Mouse (Mus musculus) cerebellum, adult (tissue): ENCODE results near the gene Klk1b5.
"Not testable (repeated sequence)": the region's sequence is repeated elsewhere in the genome, so short reads cannot be mapped to it uniquely, and the experiment has no call there.

Source experiments
- ATAC-seq: cut with Nextera tagmentation; 2 replicates; pipeline ENCODE4 v1.9.2; 2017; ENCODE audit warnings: mild to moderate bottlenecking, moderate library complexity, mixed read lengths; ENCODE audit not compliant: insufficient number of reproducible peaks, low FRiP score, low TSS enrichment

The Klk1b5 gene

DNA sequence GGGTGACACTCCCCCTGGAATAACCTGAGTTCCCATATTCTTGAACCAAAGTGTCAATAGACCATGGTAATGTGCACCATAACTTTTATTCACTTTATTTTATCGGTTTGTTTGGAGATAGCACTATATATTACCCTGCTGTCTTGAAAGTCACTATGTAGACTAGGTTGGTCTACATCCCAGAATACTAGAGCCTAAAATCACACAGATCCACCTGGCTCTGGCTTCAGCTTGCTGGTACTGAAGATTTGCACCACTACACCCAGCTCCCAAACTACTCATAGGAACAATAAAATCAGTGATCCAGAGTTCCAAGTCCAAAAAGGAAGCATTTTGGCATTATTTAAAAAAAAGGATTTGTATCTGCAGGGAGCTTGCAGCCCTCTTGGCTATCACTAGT lies at the start of gene Klk1b5:
Gene Klk1b5, plus strand, starts transcription at position 301 of the 400 bp plus-strand sequence.
- ATAC-seq, result no peak

DNA sequence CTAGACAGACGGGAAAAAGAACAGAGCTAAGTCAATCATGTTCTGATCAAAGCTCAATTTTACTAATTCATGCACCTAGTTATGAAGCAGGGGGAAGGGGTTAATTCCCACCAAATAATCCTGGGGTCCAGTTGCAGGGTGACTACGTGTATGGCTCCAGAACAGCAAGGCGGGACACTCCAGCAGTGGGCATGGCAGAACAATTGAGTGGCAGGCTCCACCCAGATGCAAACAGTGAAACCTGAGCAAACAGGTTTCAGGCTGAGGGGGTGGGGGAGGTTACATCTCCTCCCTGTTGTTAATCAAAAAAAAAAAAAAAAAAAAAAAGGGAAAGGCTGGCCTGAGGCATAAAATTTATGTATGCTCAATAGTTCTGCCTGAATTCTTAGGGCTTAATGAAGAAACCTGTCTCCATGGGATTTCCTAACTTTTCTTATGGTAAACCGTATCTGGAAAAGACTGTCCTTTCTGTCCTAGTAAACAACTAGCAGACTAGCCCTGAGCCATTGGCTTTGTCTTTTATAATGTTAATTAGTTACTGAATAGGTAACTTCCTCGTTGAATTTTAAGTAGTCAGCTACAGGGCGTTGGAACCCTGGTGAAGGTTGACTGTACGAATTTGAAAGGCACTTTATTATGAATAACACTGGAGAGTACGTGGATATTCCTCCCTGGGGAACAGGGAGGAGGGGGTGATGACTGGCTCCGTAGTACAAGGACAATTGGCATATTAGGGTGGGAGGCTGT lies 36.3 kb upstream of the Klk1b5 start:
- ATAC-seq, result no peak

DNA sequence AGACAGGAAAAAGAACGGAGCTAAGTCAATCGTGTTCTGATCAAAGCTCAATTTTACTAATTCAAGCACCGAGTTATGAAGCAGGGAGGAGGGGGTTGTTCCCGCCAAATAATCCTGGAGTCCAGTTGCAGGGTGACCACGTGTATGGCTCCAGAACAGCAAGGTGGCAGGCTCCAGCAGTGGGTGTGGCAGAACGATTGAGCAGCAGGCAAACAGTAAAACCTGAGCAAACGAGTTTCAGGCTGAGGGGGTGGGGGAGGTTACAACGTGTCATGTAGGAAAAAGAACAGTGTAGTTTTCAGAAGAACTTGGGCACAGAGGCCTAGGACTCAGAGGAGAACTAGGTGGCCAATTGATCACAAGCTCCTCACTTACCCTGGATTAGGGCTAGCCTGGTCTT lies 29.2 kb upstream of the Klk1b5 start:
- not testable (repeated sequence) for ATAC-seq

DNA sequence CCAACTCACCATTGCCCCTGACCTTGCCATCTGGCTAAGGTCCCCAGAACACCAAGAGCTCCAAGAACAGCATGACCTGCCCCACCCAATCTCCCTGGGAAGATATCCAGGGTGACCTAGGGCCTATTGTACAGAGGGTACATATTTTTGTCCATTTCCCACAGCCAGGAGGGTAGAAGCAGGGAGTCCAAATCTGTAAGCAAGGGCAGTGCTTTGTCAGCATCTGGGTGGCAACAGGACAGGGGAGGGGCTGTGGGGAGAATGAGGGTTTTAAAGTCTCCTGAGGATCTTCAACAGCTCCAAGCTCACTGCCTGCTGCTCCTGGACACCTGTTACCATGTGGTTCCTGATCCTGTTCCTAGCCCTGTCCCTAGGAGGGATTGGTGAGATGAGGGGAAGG lies 27.8 kb upstream of the Klk1b5 start, which contains the start of gene Klk1b24:
Gene Klk1b24, plus strand, starts transcription at position 301 of the 400 bp plus-strand sequence.
- ATAC-seq, result not testable (repeated sequence)

DNA sequence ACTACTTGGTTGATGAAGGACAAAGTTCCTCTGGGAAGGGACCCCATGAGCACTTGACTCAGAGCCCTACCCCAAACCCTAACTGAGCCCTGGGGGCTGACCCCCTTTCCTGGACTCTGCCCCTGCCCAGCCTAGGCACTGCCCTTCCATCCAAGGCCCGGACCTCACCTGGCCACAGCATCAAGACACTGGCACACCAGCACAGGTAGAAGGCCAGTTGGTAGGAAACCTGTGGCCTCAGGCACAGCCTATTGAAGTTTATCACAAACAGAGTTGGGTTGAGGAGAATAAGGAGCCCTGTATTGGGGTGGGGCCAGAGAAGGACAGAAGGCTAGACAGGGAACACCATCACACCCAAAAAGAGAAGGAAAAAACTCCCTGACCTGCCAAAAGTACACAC lies 22.3 kb upstream of the Klk1b5 start:
- not testable (repeated sequence) for ATAC-seq

DNA sequence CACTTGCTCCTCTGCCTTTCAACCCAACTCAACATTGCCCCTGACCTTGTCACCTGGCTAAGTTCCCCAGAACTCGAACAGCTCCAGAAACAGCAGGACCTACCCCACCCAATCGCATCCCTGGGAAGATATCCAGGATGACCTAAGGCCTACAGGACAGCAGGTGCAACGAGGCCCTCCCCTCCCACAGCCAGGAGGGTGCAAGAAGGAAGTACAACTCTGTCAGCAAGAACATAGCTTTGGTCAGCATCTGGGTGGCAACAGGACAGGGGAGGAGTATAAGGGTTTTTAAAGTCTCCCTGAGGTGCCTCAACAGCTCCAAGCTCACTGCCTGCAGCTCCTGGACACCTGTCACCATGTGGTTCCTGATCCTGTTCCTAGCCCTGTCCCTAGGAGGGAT lies 17.9 kb upstream of the Klk1b5 start, which contains the start of gene Klk1b3:
Gene Klk1b3, plus strand, starts transcription at position 301 of the 400 bp plus-strand sequence.
- ATAC-seq, result no peak

DNA sequence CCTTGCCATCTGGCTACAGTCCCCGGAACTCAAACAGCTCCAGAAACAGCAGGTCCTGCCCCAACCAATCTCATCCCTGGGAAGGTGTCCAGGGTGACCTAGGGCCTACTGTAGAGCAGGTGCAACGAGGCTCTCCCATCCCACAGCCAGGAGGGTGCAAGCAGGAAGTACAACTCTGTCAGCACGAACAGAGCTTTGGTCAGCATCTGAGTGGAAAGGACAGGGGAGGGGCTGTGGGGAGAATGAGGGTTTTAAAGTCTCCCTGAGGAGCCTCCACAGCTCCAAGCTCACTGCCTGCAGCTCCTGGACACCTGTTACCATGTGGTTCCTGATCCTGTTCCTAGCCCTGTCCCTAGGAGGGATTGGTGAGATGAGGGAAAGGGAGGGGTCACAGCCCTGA lies 8.6 kb upstream of the Klk1b5 start, which contains the start of gene Klk1b4:
Gene Klk1b4, plus strand, starts transcription at position 301 of the 400 bp plus-strand sequence.
- not testable (repeated sequence) for ATAC-seq

DNA sequence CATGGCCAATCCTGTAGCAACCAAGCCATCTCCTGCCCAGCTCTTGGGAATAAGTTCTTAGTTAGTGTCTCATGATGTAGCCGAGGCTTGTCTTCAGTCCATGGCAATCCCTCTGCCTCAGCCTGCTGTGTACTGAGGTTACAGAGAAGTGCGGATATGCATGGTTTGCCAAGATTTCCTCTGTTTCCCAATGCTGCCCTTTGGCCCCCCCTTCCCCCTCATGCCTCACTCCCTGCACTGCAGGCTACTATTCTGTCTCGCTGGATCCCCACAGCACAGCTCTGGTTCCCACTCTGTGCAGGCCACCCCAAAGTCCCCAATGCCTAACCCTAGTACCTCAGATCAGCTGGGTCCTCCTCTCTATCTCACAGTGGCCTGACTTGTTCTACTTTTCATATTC lies 7.4 kb upstream of the Klk1b5 start:
- ATAC-seq, result no peak

DNA sequence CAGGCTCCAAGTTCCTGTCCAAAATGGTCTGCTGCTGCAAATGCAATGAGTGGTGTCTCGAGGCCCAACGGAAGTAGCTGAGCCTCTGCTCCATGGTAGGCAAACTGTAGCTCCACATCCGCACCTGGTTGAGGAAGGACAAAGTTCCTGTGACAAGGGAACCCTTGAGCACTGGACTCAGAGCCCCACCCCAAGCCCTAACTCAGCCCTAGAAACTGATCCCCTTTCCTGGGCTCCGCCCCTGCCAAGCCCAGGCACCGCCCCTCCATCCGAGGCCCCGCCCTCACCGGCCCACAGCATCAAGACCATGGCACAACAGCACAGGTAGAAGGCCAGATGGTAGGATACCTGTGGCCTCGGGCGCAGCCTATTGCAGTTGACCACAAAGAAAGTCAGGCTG lies 5.9 kb downstream of the Klk1b5 start:
- not testable (repeated sequence) for ATAC-seq

DNA sequence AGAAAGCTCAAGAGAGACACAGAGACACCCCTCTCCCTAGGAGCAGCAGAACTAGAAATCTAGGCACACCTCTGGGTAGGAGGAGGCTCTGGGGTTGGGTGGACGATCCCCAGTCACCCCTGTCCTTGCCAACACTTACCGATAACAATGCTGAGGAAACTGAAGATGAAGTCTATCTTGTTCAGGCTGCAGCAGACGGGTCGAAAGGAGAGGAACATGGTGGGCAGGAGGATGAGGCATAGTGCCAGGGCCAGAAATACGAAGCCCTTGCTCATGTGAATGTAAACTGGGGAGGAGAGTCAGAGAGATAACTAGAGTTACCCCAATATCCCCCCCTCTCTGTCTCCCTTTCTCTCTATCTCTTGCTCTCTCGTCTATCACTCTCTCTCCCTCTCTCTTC lies 6.6 kb downstream of the Klk1b5 start:
- ATAC-seq, result not testable (repeated sequence)

DNA sequence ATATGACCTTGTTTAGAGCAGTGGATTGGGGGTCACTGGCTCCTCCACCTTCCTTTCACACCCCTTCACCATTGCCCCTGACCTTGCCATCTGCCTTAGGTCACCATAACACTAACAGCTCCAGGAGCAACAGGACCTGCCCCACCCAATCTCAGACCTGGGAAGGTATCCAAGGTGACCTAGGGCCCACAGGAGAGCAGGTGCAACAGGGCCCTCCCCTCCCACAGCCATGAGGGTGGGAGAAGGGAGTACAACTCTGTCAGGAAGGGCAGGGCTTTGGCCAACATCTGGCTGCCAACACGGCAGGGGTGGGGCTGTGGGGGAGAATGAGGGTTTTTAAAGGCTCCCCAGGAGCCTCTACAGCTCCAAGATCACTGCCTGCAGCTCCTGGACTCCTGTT lies 9.3 kb downstream of the Klk1b5 start, which contains the start of gene Klk1:
Gene Klk1, plus strand, starts transcription at position 285 of the 400 bp plus-strand sequence.
- ATAC-seq, result no peak

DNA sequence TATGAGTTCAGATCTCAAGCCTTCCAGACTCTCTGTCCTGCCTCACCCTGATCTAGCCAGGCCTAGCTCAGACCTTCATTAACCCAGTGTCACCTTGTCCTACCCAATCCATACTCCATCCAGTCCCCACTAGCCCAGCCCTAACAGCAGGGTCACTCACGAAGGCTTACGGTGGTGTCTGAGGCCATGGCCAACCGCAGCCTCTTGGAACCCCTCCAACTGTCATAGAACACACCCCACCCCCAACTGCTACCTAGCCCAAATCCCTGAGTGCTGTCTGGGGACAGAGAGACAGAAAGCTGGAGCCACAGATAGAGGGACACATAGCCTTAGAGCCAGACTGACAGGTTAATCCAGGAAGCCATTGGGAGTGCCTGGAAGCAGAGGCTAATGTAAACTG lies 20.2 kb downstream of the Klk1b5 start, which contains the start of gene Gm36864:
Gene Gm36864, plus strand, starts transcription at position 269 of the 400 bp plus-strand sequence.
- ATAC-seq, result no peak

DNA sequence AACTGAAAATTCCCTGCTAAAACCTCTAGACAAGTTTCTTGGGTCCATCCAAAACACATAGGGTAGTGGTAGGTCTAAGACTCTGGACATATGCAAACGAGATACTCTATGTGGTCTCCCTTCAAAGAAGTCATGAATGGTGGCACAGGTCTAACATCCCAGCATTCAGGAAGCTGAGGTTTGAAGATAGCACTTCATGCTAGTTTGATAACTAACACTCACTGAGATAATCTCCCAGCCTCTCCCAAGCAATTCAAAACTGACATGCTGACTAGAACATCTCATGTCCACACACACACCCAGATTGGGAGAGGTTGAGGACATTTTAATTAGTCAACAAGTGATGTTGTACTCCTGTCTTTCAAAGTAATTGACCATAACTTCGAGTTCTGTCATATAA lies 24.2 kb downstream of the Klk1b5 start:
- ATAC-seq, result no peak

DNA sequence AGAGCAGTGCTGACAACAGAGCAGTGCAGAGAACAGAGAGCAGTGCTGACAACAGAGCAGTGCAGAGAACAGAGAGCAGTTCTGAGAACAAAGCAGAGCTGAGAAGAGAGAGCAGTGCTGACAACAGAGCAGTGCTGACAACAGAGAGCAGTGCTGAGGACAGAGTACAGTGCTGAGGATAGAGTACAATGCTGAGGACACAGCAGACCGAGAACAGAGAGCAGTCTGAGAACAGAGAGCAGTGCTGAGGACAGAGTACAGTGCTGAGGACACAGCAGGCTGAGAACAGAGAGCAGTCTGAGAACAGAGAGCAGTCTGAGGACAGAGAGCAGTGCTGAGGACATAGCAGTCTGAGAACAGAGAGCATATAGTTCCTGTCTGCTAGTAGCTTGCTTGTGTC lies 25.0 kb downstream of the Klk1b5 start:
- no peak for ATAC-seq

DNA sequence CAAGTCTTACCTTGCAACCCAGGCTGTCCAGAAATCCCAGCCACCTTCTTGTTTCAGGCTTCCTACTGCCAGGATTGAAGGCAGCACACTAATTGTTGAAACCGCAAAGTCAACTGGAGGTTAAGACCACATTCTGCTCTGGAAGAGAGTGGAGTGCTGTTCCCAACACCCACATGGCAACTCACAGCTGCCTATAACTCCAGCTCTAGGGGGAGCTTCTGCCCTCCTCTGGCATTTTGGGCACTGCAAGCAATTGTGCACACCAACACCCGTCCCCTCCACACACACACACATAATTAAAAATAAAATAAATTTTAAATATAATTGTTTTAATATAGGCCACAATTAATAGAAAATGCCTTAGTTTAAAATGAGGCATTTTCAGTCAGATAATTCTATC lies 25.4 kb downstream of the Klk1b5 start:
- no peak for ATAC-seq

DNA sequence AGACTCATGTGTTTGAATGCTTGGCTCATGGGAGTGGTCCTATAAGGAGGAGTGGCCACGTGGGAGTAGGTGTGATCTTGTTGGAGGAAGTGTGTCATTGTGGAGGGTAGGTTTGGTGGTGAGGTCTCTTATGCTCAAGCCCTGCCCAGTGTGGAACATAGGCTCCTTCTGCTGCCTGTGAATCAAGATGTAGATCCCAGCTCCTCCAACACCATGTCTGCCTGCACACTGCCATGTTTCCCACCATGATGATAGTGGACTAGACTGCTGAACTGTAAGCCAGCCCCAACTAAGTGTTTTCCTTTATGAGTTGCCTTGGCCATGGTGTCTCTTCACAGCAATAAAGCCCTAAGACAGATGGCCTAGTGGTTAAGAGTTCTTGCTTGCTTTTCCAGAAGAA lies 28.3 kb downstream of the Klk1b5 start:
- no peak for ATAC-seq

DNA sequence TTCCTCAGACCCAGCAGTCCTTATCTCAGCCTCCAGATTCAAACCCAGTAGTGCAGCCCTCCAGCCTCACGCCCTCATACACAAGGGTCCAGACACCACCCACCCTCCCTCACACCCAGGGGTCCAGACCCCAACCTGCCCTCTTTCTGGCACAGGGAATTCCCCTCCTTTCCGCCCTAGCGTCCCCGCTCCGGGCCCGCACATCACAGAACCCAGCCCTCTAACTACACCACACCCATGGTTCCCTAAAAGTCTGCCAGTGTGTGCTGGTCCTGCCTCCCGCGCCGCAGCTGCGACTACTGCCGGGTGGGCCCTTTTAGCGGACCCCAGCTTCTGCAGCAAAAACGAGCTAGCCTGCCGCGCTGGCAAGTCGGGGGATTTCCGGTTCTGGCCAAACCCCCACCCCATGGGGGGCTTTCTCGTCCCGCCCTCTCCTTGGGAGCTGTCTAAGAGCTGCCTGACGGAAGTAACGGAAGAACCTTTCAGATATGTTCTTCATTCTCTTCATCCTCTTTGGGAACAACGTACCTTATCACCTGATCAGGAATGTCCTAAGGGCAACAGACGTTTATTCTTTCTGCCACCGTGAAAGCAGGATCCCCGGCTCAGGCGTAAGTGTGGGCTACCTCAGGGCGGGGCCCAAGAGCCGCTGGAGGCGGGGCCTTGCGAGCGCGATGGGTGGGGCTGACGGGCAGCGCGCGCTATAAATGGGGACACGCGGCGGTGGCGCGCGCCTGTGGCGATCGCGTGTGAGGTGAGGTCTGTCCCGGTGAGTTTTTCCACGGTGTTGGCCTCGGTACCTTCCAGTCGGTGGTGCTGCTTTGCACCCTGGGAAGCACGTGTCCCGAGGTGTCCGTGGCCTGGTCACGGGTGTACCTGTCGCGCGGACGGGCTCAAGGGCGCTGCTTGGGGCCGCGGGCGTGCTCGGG lies 30.6 kb downstream of the Klk1b5 start, which contains the start of the genes 1700028J19Rik and 2410002F23Rik:
Gene 1700028J19Rik, minus strand, starts transcription at position 641 of the 929 bp plus-strand sequence.
Gene 2410002F23Rik, plus strand, starts transcription at position 668 of the 929 bp plus-strand sequence.
- ATAC-seq, result peak; percentile 89

DNA sequence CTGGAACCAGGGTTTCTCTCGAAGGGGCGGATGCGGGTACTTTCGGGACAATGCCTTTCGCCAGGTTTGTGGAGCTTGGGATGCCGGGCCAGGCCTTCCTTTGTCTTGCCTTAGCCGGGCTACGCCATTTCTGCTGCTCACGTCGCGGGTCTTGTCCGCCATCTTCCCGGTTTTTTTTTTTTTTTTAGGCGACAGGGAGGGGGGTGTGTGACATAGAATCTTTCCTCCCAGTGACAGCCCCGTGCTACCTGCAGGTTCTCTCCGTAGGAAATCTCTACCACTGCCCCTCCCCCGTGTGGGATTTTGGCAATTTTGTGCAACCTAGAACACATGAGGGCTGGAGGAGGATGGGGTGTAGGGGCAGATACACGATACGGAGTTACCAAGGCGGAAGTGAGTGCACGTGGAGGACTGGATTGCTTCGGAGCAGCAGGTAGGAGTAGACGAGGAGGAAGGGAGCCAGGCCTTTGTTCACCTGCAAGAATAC lies 31.3 kb downstream of the Klk1b5 start:
- no peak for ATAC-seq

DNA sequence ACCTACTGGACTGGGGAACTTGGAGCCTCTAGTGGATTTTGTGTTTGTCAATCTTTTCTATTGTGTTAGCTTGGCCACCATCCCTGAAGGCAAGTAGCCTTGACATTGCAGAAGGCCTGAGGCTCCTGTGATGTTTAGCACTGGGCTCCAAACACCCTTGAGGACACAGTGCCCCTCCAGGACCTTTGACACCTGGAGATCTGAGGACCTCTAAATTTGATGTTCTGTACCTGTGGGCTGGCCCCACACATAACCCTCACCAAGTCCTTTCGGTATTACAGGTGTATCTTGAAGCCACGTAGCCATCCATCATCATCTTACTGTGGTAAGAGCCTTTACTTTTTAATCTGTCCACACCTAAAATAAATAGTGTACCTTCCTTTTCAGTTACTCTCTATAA lies 32.2 kb downstream of the Klk1b5 start:
- no peak for ATAC-seq

DNA sequence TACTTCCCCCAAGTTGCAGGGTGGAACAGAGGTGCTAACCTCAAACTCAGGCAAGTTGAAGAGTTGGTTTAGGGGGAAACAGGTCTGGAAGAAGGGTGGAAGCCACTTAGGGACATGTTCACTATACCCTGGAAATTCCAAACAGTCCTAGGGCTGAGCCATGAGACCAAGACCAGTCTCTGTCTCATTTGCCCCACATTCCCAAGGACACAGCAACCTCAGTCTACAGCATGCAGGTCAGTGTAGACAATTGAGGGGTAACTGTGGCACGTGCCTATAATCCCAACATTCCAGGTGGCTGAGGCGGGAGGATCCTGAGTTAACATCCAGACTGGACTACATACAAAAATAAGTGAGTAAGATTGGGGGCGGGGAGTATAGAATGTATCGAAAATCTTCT lies 33.5 kb downstream of the Klk1b5 start:
- ATAC-seq, result no peak
